Mouse (Mus musculus): ENCODE measurements around the gene Paics.
"Not testable (repeated sequence)": the region's sequence is repeated elsewhere in the genome, so short reads cannot be mapped to it uniquely, and the experiment has no call there.

The Paics gene

DNA sequence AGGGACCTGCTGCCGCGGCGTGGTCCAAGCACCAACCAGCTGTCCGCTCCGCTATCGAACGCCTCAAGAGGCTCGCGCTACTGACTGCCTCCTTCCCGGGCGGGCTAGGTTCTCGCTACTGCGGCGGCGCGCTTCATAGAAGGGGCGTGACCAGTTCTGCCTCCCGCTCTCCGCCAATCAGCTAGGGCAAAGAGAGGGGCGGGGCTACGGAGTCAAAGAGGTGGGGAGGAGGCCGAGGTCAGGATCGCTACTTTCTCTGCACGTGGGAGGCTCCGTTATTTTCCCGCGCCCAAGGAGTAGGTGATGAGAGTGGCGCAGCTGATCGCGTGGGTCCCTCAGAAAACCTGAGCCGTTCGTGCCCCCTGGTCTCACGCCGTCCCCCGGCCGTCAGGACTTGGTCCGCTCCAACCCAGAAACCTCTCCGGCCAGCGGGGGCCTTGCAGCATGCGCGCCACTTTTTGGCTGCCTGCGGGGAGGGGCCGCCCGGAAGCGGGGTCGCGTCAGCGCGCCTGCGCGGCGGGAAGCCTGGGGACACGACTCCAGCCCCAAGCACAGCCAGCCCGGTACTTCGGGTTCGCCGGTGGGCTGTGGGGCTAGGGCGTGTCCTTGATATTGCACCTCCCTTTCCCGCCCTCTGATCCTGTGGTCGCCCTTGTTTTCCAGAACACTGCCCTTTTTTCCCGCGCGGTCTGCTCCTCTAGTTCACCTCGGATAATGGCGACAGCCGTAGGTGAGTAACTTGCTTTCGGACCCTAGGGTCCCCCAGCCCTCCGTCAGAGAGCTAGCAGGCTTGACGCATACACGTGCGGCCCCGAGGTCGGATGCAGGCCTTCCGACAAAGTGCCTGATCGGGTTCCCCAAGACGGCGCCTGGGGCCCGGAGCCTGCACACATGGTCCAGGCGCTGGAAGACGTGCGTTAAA lies at the start of gene Paics, which contains the start of gene Ppat:
Paics (plus strand) TSS at position 202 of the 922 bp plus-strand sequence.
Ppat (minus strand) TSS at position 473 of the 922 bp plus-strand sequence.
- peak; percentile 98 for DNase-seq (ENCODE audit: low spot score)

DNA sequence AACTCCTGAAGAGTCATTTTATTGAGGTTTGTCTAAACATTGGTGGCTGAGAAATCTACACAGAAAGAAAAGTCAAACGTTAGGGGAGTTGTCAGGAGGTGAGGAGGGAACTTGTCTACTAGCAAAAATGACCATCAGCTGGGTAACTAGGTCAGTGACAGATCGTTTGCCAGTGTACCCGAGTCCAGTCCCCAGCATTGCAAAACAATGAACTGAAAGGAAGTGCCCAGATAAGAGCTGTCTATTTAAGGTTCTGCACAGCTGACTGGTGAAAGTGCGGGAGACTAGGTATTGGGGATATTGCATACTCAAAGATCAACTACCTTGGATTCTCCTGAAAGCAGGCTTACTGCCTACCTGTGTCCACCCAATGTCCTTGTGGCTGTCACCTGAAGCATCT lies 49.0 kb upstream of the Paics start:
- DNase-seq (ENCODE audit: low spot score) = no peak

DNA sequence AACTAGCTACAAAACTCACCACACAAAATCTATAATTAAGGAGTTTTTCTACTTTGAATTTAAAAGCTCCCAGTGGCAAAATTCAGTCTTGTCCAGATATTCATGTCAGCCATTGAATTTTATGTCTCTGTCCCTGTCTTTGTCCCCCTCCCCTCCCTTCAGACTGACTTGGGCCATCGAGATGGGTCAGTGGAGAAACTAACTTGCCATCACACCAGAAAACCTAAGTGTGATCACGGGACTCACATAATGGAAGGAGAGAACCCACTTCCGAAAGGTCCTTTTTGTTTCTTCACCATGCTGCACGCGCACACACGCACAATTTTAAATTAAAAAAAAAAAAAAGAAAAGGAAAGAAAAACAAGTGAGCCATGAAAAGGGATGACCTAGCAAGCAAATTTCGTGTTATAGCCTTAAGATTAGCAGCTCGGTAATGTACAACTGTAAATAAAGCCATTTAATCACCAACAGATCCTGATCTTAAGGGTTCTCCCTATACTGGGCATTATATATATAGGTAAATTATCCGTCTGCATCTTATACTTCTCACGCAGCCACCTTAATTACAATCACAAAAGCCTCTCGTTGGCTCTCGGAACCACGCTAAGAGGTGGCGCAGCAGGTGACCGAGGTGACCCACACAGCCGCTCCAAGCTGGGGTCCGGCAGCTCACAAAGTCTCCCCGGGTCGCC lies 46.2 kb upstream of the Paics start:
- peak; percentile 8 for DNase-seq (ENCODE audit: low spot score)

DNA sequence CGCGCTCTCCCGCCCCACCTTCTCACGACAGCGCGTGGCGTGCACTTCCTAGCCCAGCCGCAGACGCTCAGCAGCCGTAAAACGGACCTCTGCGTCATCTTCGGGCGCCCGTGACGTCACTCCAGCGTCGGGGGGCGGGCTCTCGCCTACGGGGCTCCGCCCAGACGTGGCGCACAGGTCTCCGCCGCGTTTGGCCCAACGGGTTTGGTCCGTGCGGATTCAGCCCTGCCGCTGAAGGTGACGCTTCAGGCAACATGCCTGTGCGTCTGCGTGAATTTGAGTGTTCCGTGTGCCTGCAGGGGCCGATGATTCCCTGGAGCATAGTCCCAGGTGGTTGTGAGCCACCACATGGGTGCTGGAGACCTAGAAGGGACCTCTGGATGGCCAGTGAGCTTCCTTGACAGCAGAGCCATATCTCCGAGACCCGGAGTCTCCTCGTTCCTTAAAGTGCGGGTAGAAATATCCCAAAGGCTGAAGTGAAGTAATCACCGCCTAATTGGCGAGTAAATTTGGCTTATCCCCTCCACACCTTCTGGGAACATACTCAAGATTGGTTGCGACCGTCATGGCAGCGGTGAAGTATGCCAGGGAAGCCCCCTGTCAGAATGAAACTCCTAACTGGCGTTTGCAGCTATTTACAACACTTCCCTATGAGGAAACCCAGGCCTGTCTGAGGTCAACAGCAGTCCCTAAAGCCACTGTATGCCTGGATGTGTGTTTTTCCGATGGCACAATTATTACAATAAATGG lies 45.5 kb upstream of the Paics start, which contains the start of gene Aasdh:
Aasdh (minus strand) TSS at position 110 of the 750 bp plus-strand sequence.
- peak; percentile 95 for DNase-seq (ENCODE audit: low spot score)

DNA sequence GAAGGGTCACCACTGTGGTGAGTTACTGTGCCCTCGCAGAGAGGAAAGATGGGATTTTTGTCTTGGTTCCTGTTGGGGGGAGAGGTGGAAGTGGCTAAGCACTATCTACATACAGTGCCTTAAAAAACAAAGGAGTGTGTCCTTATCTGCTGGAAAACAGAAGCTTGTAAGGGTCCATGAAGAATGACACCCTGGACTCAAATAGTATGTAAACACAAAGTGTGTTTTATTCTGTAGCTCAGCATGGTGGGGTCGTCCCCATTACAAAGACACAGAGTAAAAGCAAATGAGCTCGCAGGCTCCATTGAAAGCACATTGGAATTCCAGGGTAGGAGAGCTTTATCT lies 45.0 kb upstream of the Paics start:
- DNase-seq (ENCODE audit: low spot score) = no peak

DNA sequence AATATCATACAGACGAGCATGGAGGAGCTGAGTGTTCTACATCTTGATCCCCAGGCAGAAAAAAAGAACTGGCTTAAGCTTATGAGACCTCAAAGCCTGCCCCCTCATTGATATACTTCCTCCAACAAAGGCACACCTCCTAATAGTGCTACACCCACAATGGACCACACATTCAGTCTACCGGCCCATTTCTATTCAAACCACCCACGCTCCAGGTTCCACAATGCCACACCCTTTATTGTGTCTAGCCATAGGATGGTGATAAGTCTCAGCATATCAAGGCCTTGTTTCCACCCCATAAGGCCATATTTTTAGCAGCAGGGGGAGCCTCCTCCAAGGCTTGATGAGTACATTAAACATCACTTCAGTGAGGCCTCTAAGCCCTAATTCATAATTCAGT lies 40.3 kb upstream of the Paics start:
- DNase-seq (ENCODE audit: low spot score) = no peak

DNA sequence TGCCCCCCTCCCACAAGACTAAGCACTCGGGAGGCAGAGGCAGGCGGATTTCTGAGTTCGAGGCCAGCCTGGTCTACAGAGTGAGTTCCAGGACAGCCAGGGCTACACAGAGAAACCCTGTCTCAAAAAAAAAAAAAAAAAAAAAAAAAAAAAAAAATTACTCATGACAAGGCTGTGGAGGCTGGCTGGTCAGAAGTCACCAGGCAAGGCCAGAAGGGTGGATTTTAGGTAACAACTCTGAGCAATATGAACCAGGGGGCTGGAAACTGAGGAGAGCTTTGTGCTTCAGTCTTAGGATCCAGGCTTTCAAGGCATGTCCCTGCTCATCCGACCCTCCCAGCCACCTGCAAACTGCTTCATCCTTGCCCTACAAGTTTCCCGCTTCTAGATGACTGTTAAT lies 38.6 kb upstream of the Paics start:
- not testable (repeated sequence) for DNase-seq (ENCODE audit: low spot score)

DNA sequence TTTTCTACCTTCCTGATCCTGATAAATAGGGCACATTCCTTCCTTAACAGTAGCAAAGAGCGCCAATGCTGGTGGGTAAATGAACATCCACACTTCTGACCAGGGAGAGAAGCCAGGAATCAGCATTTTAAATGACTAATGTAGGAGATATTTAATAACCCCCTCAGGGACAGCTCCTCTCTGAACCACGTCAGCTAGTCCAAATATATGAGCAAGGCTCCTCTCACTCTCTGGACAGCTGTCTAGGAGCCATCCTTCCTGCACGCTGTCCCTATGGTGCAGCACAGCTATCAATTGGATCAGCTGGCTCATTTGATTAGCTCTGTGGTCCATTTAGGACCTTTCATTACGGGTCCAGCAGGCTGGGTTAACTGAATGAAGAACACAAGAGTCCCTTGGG lies 28.3 kb upstream of the Paics start:
- DNase-seq (ENCODE audit: low spot score) = no peak

DNA sequence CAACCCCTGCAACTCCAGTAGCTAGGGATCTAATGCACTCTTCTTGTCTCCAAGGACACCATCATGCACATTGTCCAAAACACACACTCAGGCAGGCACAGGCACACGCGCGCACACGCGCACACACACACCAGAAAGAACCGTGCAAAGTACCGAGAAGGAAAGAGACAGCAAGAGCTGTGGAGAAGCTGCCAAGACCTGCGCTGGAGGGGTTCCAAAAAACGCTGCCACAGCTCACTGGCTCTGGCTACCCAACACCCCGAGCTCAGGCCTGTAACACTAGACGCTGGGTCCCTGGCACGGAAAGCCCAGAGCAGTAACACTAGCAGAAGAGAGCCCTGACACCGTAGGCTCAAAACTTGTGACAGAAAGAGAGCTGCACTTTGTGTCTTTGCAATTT lies 27.7 kb upstream of the Paics start:
- DNase-seq (ENCODE audit: low spot score) = no peak

DNA sequence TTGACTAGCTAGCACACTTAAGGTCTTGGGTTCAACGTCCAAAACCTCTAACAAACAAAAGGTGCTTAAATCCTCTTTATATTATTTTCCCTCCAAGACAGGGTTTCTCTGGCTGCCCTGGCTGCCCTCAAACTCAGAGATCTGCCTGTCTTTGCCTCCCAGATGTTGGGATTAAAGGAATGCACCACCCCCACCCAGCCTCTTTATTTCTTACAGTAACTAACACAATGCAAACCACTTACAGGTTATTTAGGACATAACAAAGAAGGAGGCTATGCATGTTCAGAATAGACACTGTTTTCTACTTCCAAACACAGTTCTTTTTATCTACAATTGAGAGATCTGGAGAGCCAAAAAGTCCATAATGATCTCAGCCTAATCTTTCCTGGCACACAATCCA lies 26.8 kb upstream of the Paics start:
- no peak for DNase-seq (ENCODE audit: low spot score)

DNA sequence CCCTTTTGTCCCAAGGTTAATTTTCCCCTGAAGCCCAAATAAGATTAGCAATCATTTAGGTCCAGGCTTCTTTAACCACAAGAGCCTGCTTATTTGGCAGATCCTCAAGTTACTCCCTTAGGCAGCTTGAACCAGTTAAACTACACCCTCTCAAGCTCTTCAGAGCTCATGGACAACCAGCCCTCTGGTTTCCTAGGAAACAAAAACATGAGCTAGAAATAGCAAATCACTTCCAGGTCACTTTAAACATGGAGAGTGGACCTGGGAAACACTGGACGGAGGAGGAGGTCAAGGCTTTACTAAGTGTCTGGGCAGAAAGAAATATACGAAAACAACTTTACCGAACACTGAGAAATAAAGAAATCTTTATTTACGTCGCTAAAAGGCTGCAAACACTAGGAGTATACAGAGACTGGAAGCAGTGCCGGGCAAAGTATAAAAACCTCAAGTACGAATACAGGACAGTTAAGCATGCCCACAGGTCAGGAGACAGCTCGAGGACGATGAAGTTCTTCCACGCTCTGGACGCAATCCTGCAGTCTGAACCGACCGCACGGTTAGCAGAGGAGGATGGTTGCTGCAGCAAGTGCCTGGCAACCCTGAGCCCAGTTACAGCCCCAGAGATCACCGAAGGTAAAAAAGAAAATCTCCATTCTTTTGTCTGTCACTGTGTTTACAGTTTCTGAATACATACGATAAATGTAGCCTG lies 22.8 kb upstream of the Paics start:
- DNase-seq (ENCODE audit: low spot score) = no peak

DNA sequence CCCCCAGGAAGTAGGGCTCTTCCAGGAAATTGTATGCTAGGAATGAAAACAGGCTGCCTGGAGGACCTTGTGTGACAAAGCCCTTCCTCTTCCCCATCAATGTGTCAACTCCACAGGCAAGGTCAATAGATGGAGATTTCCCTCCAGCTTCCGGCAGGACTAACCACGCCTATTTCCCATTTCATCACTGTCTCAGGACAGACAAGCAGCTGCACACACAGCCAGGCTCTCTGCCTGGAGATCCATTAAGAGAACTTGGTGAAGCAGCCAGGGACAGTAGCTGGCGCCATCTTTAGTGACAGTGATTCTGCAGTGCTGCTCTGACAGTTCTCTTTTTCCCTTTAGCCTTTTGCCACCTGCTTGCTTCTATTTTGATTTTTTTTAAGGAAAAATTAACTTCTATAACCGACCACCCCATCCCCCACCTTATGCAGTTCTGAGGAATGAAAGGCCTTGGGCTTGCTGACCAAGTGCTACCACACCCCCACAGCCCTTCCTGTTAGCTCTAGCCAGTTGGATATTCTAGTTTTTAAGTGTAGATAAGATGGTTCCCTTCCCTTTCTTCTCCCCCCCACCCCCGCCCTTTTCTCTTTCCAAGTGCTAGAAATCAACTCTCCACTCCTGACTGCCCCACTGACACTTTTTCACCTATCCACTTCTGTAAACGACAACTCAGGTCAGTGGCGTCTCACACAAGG lies 21.8 kb upstream of the Paics start:
- no peak for DNase-seq (ENCODE audit: low spot score)

DNA sequence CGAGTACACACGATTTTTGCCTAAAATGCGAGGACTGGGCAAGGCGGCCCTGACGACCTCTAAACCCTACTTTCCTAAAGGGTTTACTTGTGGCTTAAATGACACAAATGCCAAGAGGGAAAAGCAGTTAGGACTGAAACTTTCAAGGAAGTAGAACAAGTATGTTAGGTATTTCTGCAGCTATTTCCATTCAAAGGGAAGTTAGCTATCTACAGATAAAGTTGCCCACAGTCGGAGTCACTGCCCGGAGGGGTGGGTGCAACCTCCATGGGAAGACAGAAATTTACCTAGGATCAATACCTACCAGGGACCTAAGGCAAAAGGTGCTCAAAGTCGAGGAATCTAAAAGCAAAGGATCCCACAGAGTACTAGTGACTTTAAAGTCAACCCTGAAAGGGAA lies 11.4 kb upstream of the Paics start:
- no peak for DNase-seq (ENCODE audit: low spot score)

DNA sequence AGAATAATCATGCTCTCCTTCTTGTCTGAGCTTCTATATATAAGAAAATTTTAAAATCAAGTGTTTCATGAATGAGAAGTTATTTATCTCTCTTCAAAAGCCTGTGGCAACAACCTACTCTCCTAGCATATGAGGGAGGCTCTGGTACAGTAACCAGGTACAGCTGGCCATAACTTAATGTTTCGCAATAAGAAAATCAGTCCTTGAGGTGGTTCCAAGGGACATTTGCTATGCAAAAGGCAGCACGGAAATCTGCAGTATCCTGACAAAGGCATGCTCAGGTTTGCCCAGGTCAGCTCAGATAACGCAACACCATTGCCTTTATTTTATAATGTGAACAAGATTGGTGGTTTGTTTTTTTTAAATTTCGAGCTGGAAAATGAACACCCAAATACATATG lies 9.1 kb upstream of the Paics start:
- no peak for DNase-seq (ENCODE audit: low spot score)

DNA sequence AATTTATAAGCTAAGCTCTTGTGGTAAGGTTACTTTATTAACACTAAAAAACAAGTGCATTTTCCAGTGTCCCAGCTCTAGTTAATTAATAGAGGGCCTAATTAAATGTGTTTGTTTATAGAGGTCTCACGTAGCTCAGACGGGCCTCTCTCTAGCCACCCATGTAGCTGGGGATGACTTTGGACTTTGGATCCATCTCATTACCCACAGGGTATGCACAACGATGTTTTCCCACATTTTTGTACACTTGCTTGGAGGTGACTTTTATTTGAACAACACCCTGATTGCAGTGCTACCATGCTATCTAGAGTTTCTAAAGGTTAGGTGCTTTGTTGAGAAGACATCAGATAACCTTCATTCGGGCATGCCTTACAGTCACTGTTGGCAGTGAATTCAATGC lies 8.6 kb upstream of the Paics start:
- no peak for DNase-seq (ENCODE audit: low spot score)

DNA sequence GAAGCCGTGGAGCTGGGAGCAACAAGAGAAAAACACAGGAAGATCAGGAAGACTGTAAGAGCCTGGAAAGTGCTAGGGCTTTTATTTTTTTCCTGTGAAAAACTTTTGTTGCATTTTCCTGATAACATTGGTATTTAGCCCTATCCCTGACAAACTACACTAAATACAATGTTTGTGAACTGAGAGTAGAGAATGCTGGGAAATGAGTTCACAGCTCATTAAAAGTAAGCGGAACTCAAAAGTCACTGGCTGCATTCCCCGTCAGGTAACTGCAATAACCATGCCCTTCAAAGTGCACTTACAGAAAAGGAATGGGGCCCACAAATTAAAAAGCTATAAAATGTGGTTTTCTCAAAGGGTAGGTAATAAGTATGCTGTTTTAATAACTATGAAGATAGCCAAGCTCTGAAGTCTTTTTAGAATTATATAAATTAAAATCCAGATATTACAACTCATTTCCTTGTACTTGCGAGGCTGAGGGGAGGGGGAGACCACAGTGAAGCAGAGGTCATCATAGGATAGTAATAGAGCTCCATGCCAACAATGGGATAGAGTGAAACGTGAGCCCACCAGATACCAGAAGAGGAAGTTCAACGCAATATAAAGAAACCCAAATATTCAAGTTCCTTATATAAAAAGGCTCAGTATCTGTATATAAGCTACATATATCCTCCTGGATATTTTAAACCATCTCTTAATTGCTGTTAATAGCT lies 6.0 kb upstream of the Paics start:
- DNase-seq (ENCODE audit: low spot score) = no peak

DNA sequence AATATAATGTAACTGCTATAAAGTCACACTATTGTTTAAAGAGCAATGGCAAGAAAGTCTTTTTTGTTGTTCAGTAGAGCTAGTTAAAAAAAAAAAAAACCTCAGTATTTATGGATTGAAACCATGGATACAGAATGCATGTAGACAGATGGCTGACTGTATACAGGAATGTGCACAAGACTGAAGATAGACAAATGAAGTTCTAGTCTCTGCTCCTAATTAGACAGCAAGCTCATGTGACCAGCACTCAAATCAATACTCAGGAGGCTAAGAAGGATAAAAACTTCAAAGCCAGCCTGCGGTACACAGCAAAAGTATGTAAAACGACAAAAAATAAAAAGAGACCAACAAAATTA lies 5.5 kb upstream of the Paics start:
- DNase-seq (ENCODE audit: low spot score) = no peak

DNA sequence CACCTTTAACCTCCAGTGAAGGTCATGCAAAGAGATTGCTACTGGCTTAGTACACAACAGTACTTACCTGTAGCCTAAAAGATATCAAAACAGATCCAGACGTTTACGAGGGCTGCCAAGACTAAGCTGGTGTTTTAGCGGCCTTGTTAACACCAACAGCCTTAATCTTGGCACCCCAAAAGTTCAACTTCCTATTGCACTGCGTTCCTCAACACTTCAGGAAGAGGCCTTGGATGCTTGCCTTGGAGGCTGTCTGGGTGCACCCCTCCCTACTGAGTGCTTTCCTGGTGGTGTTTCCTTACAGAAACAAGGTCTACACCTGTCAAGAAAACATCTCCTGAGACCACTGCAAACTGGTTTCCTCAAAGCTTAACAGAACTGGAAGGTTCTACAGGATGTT lies 4.0 kb upstream of the Paics start:
- DNase-seq (ENCODE audit: low spot score) = no peak

DNA sequence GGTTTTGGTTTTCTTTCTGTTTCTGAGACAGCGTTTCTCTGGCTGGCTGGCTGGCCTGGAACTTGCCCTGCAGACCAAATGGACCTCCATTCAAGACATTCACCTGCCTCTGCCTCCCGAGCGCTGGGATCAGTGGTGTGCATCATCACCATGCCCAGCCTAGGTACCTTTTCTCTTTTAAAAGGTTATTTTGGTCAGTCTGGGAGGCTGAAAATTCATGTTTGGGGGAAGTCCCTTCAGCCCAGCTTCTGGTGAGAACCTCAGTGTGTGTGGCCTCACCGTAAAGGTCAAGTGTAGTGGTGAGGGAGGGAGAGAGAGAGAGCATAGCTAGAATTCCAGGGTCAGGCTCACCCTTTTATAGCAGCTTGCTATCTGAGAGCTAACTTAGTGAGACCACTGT lies 3.3 kb upstream of the Paics start:
- DNase-seq (ENCODE audit: low spot score) = no peak

DNA sequence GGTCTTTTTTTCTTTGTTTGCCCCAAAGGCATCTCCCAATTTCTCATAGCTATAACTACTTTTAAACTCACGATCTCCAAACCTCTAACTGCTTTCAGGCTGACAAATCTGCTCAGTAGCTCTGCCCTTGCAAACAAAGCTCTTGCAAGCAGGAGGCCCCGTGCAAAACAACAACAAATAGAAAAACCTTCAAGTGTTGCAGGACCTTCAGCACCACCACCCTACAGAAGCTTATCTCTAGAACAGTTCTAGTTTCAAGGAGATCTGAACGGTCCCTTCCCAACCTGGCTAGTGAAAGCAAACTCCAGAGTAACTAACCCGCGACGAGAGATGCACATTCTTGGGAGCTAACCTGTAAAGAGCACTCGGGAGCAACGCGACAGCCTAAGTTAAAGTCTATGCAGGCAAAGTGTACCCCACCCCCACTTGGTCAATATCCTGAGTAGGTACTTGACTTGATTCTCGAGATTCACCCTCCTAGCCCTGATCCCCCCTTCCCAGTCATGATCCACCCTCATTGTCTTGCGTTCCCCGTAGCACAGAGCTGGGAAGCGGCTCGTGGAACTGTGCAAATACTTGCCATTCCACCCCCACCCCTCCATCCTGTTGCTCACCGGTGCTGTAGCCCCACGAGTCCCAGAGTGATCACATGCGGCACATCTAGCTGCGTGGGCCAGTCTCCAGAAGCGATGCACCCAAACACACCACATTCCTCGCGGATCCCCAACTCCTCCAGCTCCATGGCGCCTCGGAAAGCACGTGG lies 583 bp upstream of the Paics start:
- no peak for DNase-seq (ENCODE audit: low spot score)
